Mouse (Mus musculus): ENCODE results near the gene U2surp. TPM values are rescaled to one million over a fixed set of nuclear protein-coding genes. Genes with fewer than 3 reads are reported as not detected.
A peak's percentile ranks its signal among the peaks of the same experiment; 100 is the strongest.

U2surp gene
- polyA plus RNA-seq, 1 experiment from 2014 or later, result 163 TPM

- Histone ChIP-seq H3K36me3 (ENCODE audit: control insufficient read depth, insufficient read depth, low read length) (no peaks in the 10 kb centered on the region), H3K9me3 (ENCODE audit: control insufficient read depth, low read length) (no peaks in the 10 kb centered on the region), H3K27me3 (ENCODE audit: control insufficient read depth, insufficient read depth, low read length) (no peaks in the 10 kb centered on the region), H3K27ac (ENCODE audit: low read depth, low read length) (no peak overlapping the region), H3K4me1 (ENCODE audit: control insufficient read depth, insufficient read depth, low read length) (no peaks in the 10 kb centered on the region), H3K4me3 (ENCODE audit: low read length) (no peak overlapping the region), H3K4me2 (replicated peaks; ENCODE audit: low read depth, low read length) (no peak overlapping the region), H3K9ac (ENCODE audit: low read depth, low read length) (no peak overlapping the region)
- ATAC-seq (ENCODE audit: low FRiP score, low TSS enrichment), result no peak
Measured at GRCm38 (mm10) chr9:95541208-95541607, 29.4 kb upstream of the U2surp start.

DNA sequence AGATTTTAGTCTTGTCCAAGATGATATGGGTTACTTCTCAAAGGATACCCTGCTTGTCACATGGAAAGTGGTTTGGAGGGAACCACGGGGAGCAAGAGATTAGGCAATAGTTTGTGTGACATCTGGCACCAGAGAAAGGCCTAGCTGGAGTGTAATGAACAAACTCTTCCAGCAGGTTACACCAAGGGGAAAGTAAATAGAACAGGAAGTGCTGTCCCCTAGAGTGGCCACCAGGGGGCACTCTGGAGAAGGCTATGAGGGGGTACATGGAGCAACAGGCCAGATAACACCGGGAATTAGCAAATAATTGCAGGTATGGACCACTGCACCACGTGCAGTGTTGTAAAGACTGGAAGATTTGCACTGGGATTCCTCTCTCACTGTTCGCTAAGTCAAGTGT, 28.7 kb upstream of the U2surp start:
- 63% methylated on average over 4 of the region's 4 CpGs for WGBS
- Histone ChIP-seq H3K27me3 (ENCODE audit: control insufficient read depth, insufficient read depth, low read length) (no peaks in the 10 kb centered on the region), H3K4me3 (ENCODE audit: low read length) (no peak overlapping the region), H3K4me1 (ENCODE audit: control insufficient read depth, insufficient read depth, low read length) (no peaks in the 10 kb centered on the region), H3K9me3 (ENCODE audit: control insufficient read depth, low read length) (no peaks in the 10 kb centered on the region), H3K9ac (ENCODE audit: low read depth, low read length) (no peak overlapping the region), H3K27ac (ENCODE audit: low read depth, low read length) (no peak overlapping the region), H3K36me3 (ENCODE audit: control insufficient read depth, insufficient read depth, low read length) (no peaks in the 10 kb centered on the region), H3K4me2 (replicated peaks; ENCODE audit: low read depth, low read length) (no peak overlapping the region)
- ATAC-seq (ENCODE audit: low FRiP score, low TSS enrichment), result no peak

DNA sequence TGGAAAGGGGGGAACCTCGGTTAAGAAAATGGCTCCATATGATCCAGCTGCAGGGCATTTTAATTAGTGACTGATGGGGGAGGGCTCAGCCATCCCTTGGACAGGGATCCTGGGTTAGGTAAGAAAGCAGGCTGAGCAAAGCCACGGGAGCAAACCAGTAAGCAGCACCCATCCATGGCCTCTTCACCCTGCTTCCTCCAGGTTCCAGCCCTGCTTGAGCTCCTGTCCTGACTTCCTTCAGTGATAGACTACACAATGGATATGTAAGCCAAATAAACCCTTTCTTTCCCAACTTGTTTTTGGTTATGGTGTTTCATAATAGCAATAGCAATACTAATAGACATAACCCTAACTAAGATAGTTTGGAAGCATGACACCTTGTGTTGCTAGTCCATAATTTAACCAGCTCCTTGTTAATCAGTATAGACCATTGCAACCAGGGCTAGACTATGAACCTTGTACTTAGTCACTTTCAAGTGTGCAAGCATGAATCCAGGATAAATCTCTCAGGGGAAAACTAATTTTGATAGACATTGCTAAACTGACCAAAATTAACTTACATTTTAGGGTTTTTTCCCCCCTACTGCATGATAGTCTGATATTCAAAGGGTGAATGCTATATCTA, 27.5 kb upstream of the U2surp start:
- Histone ChIP-seq H3K4me2 (replicated peaks; ENCODE audit: low read depth, low read length) (no peak overlapping the region), H3K4me3 (ENCODE audit: low read length) (no peak overlapping the region), H3K4me1 (ENCODE audit: control insufficient read depth, insufficient read depth, low read length) (no peaks in the 10 kb centered on the region), H3K27me3 (ENCODE audit: control insufficient read depth, insufficient read depth, low read length) (no peaks in the 10 kb centered on the region), H3K36me3 (ENCODE audit: control insufficient read depth, insufficient read depth, low read length) (no peaks in the 10 kb centered on the region), H3K9me3 (ENCODE audit: control insufficient read depth, low read length) (no peaks in the 10 kb centered on the region), H3K9ac (ENCODE audit: low read depth, low read length) (no peak overlapping the region), H3K27ac (ENCODE audit: low read depth, low read length) (no peak overlapping the region)
- no peak for ATAC-seq (ENCODE audit: low FRiP score, low TSS enrichment)
- 72% methylated on average over 2 of the region's 2 CpGs for WGBS

GRCm38 (mm10) chr9:95533817-95534216, 22.0 kb upstream of the U2surp start:
- H3K4me3 ChIP-seq (ENCODE audit: low read length), result no peak overlapping the region
- no peak overlapping the region for H3K4me2 ChIP-seq (replicated peaks; ENCODE audit: low read depth, low read length)
- H3K36me3 ChIP-seq (ENCODE audit: control insufficient read depth, insufficient read depth, low read length), result no peaks in the 10 kb centered on the region
- WGBS, result 33% methylated on average over 6 of the region's 6 CpGs
- no peaks in the 10 kb centered on the region for H3K4me1 ChIP-seq (ENCODE audit: control insufficient read depth, insufficient read depth, low read length)
- no peak for ATAC-seq (ENCODE audit: low FRiP score, low TSS enrichment)
- H3K27me3 ChIP-seq (ENCODE audit: control insufficient read depth, insufficient read depth, low read length), result no peaks in the 10 kb centered on the region
- H3K27ac ChIP-seq (ENCODE audit: low read depth, low read length), result no peak overlapping the region
- H3K9me3 ChIP-seq (ENCODE audit: control insufficient read depth, low read length), result no peaks in the 10 kb centered on the region
- H3K9ac ChIP-seq (ENCODE audit: low read depth, low read length), result no peak overlapping the region

DNA sequence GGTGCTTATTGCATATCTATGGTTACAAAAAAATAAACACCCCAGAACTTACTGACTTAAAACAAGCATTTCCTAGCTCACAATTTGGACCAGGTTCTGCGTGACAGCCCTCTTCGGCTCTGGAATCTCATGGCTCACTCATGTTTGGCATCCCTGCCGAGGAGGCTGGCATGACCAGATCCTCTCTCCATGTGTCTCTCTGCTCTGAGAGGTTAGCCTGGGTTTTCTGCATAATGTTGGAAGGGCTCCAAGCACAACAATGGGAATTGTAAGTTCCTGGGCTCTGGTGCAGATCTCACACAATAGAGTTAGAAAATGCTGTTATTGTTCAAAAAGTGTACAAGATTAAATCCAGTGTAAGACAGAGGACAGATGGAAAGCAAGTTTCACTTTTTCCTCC, 19.3 kb upstream of the U2surp start:
- no peaks in the 10 kb centered on the region for H3K4me1 ChIP-seq (ENCODE audit: control insufficient read depth, insufficient read depth, low read length)
- ATAC-seq (ENCODE audit: low FRiP score, low TSS enrichment), result no peak
- no peak overlapping the region for H3K9ac ChIP-seq (ENCODE audit: low read depth, low read length)
- no peaks in the 10 kb centered on the region for H3K9me3 ChIP-seq (ENCODE audit: control insufficient read depth, low read length)
- H3K27ac ChIP-seq (ENCODE audit: low read depth, low read length), result no peak overlapping the region
- no peaks in the 10 kb centered on the region for H3K27me3 ChIP-seq (ENCODE audit: control insufficient read depth, insufficient read depth, low read length)
- H3K4me3 ChIP-seq (ENCODE audit: low read length), result no peak overlapping the region
- H3K36me3 ChIP-seq (ENCODE audit: control insufficient read depth, insufficient read depth, low read length), result no peaks in the 10 kb centered on the region
- H3K4me2 ChIP-seq (replicated peaks; ENCODE audit: low read depth, low read length), result no peak overlapping the region
- 69% methylated on average over 3 of the region's 3 CpGs for WGBS

DNA sequence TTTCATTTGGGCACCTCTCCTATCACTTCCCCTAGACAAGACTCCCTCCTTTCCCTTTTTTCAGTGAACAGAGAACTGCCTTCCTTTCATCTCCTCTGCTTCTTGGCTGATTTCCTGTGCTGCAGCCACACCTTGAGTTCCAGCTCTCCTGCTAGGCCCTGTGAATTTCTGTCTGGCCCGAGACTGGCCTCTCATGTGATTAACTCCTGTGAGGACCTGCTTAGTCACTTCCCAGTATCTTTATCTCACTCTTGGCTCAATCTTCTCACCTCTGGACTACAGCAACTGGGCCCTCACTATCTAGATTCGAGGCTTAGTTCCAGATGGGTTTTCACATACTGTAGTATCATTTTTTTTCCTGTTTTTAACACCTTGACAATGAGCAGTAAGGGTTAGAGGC, 15.9 kb upstream of the U2surp start:
- H3K9ac ChIP-seq (ENCODE audit: low read depth, low read length), result no peak overlapping the region
- H3K4me2 ChIP-seq (replicated peaks; ENCODE audit: low read depth, low read length), result no peak overlapping the region
- no peaks in the 10 kb centered on the region for H3K9me3 ChIP-seq (ENCODE audit: control insufficient read depth, low read length)
- H3K4me3 ChIP-seq (ENCODE audit: low read length), result no peak overlapping the region
- 54% methylated on average over 2 of the region's 2 CpGs for WGBS
- no peak overlapping the region for H3K27ac ChIP-seq (ENCODE audit: low read depth, low read length)
- no peaks in the 10 kb centered on the region for H3K27me3 ChIP-seq (ENCODE audit: control insufficient read depth, insufficient read depth, low read length)
- H3K36me3 ChIP-seq (ENCODE audit: control insufficient read depth, insufficient read depth, low read length), result no peaks in the 10 kb centered on the region
- no peaks in the 10 kb centered on the region for H3K4me1 ChIP-seq (ENCODE audit: control insufficient read depth, insufficient read depth, low read length)
- no peak for ATAC-seq (ENCODE audit: low FRiP score, low TSS enrichment)

DNA sequence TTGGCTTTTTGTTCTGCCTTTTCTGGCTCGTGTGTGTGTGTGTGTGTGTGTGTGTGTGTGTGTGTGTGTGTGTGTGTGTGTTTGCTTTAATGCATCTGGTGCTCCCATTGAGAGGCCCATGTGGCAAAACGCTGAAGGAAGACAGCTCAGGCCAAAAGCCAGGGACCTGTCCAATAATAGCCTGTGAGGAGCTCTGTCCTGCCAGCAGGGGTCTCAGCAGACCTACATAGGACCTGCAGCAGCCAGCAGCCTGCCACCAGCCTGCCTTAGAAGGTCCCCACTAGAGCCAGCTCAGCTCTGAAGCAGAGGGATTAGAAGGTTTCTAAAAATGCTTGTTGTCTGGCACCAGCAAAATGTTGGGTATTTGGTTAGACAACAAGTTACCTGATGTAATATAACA, 14.2 kb upstream of the U2surp start:
- Histone ChIP-seq H3K4me3 (ENCODE audit: low read length) (no peak overlapping the region), H3K27me3 (ENCODE audit: control insufficient read depth, insufficient read depth, low read length) (no peaks in the 10 kb centered on the region), H3K9me3 (ENCODE audit: control insufficient read depth, low read length) (no peaks in the 10 kb centered on the region), H3K36me3 (ENCODE audit: control insufficient read depth, insufficient read depth, low read length) (no peaks in the 10 kb centered on the region), H3K4me1 (ENCODE audit: control insufficient read depth, insufficient read depth, low read length) (no peaks in the 10 kb centered on the region), H3K9ac (ENCODE audit: low read depth, low read length) (no peak overlapping the region), H3K27ac (ENCODE audit: low read depth, low read length) (no peak overlapping the region), H3K4me2 (replicated peaks; ENCODE audit: low read depth, low read length) (no peak overlapping the region)
- peak; percentile 92 for ATAC-seq (ENCODE audit: low FRiP score, low TSS enrichment)
- 16% methylated on average over 2 of the region's 2 CpGs for WGBS

- no peak for ATAC-seq (ENCODE audit: low FRiP score, low TSS enrichment)
- Histone ChIP-seq H3K27me3 (ENCODE audit: control insufficient read depth, insufficient read depth, low read length) (no peaks in the 10 kb centered on the region), H3K9ac (ENCODE audit: low read depth, low read length) (no peak overlapping the region), H3K4me2 (replicated peaks; ENCODE audit: low read depth, low read length) (no peak overlapping the region), H3K4me3 (ENCODE audit: low read length) (no peak overlapping the region), H3K36me3 (ENCODE audit: control insufficient read depth, insufficient read depth, low read length) (no peaks in the 10 kb centered on the region), H3K4me1 (ENCODE audit: control insufficient read depth, insufficient read depth, low read length) (no peaks in the 10 kb centered on the region), H3K9me3 (ENCODE audit: control insufficient read depth, low read length) (no peaks in the 10 kb centered on the region), H3K27ac (ENCODE audit: low read depth, low read length) (no peak overlapping the region)
- 86% methylated on average over 6 of the region's 6 CpGs for WGBS
Measured at GRCm38 (mm10) chr9:95525376-95525775, 13.6 kb upstream of the U2surp start.

DNA sequence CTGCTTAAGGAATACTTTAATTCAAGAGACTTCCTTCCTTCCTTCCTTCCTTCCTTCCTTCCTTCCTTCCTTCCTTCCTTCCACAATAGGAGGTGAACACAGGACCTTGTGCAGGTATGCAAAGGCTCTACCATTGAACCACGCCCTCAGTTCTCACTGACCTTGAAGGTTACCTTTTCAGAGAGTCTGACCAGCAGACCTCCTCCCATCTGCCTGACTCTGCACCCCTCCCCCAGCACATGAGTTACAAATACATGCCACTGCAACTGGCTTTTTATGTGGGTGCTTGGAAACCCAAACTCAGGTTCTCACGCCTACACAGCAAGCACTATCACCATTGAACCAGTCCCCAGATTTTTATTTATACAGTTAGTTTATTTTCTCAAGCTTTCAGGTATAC, 10.8 kb upstream of the U2surp start:
- Histone ChIP-seq H3K4me2 (replicated peaks; ENCODE audit: low read depth, low read length) (no peak overlapping the region), H3K27ac (ENCODE audit: low read depth, low read length) (no peak overlapping the region), H3K4me3 (ENCODE audit: low read length) (no peak overlapping the region), H3K9ac (ENCODE audit: low read depth, low read length) (no peak overlapping the region), H3K27me3 (ENCODE audit: control insufficient read depth, insufficient read depth, low read length) (no peaks in the 10 kb centered on the region), H3K9me3 (ENCODE audit: control insufficient read depth, low read length) (no peaks in the 10 kb centered on the region), H3K36me3 (ENCODE audit: control insufficient read depth, insufficient read depth, low read length) (no peaks in the 10 kb centered on the region), H3K4me1 (ENCODE audit: control insufficient read depth, insufficient read depth, low read length) (no peaks in the 10 kb centered on the region)
- 87% methylated on average over 2 of the region's 2 CpGs for WGBS
- no peak for ATAC-seq (ENCODE audit: low FRiP score, low TSS enrichment)

Measured in kidney, embryonic 14.5 days (tissue).